Mouse (Mus musculus): ENCODE results near the gene Klhdc8b.

Gene Klhdc8b

GRCm38 (mm10) chr9:108461181-108461631 lies at the start of gene Klhdc8b:
TSS of gene Klhdc8b (minus strand) at chr9:108461581.
- peak; percentile 17 for DNase-seq (ENCODE audit: low read depth)

GRCm38 (mm10) chr9:108508776-108509175 lies 47.4 kb upstream of the Klhdc8b start:
- DNase-seq (ENCODE audit: low read depth) = no peak

- peak; percentile 96 for DNase-seq (ENCODE audit: low read depth)
These were observed 46.4 kb upstream of the Klhdc8b start, which contains the start of gene Qars for GRCm38 (mm10) chr9:108507619-108508434. TSS of gene Qars (plus strand) at chr9:108507706.

GRCm38 (mm10) chr9:108506901-108507300 lies 45.5 kb upstream of the Klhdc8b start:
- no peak for DNase-seq (ENCODE audit: low read depth)

- no peak for DNase-seq (ENCODE audit: low read depth)
These were observed 38.6 kb upstream of the Klhdc8b start for GRCm38 (mm10) chr9:108499943-108500342.

GRCm38 (mm10) chr9:108499231-108499630 lies 37.9 kb upstream of the Klhdc8b start:
- no peak for DNase-seq (ENCODE audit: low read depth)

- no peak for DNase-seq (ENCODE audit: low read depth)
These were observed 33.5 kb upstream of the Klhdc8b start for GRCm38 (mm10) chr9:108494905-108495304.

- no peak for DNase-seq (ENCODE audit: low read depth)
These were observed 32.9 kb upstream of the Klhdc8b start for GRCm38 (mm10) chr9:108494146-108494825.

- no peak for DNase-seq (ENCODE audit: low read depth)
These were observed 31.9 kb upstream of the Klhdc8b start for GRCm38 (mm10) chr9:108493246-108493645.

- DNase-seq (ENCODE audit: low read depth) = peak; percentile 60
These were observed 30.8 kb upstream of the Klhdc8b start for GRCm38 (mm10) chr9:108492043-108492750.

GRCm38 (mm10) chr9:108491286-108491580 lies 29.9 kb upstream of the Klhdc8b start:
- DNase-seq (ENCODE audit: low read depth) = no peak

GRCm38 (mm10) chr9:108490559-108491285 lies 29.3 kb upstream of the Klhdc8b start, which contains the start of gene Usp19:
TSS of gene Usp19 (plus strand) at chr9:108490602.
- DNase-seq (ENCODE audit: low read depth) = peak; percentile 96

GRCm38 (mm10) chr9:108489702-108490558 lies 28.5 kb upstream of the Klhdc8b start:
- DNase-seq (ENCODE audit: low read depth) = no peak

- DNase-seq (ENCODE audit: low read depth) = no peak
These were observed 27.8 kb upstream of the Klhdc8b start for GRCm38 (mm10) chr9:108489215-108489614.

GRCm38 (mm10) chr9:108488403-108488802 lies 27.0 kb upstream of the Klhdc8b start:
- no peak for DNase-seq (ENCODE audit: low read depth)

GRCm38 (mm10) chr9:108486973-108487530 lies 25.7 kb upstream of the Klhdc8b start:
- DNase-seq (ENCODE audit: low read depth) = no peak

GRCm38 (mm10) chr9:108485301-108485875 lies 24.0 kb upstream of the Klhdc8b start:
- no peak for DNase-seq (ENCODE audit: low read depth)

GRCm38 (mm10) chr9:108484021-108484420 lies 22.6 kb upstream of the Klhdc8b start:
- DNase-seq (ENCODE audit: low read depth) = no peak

GRCm38 (mm10) chr9:108483051-108483790 lies 21.8 kb upstream of the Klhdc8b start:
- no peak for DNase-seq (ENCODE audit: low read depth)
